Mouse (Mus musculus): ENCODE measurements around the gene Poc1b.

GRCm38 (mm10) chr10:99132189-99132588 is 25.4 kb downstream of the Poc1b start:
- TF ChIP-seq POLR2A (IDR thresholded peaks at IDR 0.05; ENCODE audit: insufficient read depth, low read depth, low read length) = no peak
- no peak for TF ChIP-seq EP300 (IDR thresholded peaks at IDR 0.05; ENCODE audit: insufficient read depth, low read depth, low read length)
